Mouse (Mus musculus) midbrain, embryonic 16.5 days (tissue): Measurements from ENCODE around the gene Med13l. TPM values are rescaled to one million over a fixed set of nuclear protein-coding genes. Genes with fewer than 3 reads are reported as not detected.

Experiments used
- ATAC-seq: fragments of 200-750 bp; cut with Nextera tagmentation; 2 replicates; pipeline ENCODE4 v1.8.0; 2017; ENCODE audit warnings: moderate TSS enrichment
- H3K27ac ChIP-seq: fragments of 300-500 bp; sonication (generic); 2 replicates; pipeline ENCODE4 v1.5.1; 2014; ENCODE audit warnings: mild to moderate bottlenecking, low read length, mixed read lengths
- H3K27me3 ChIP-seq: fragments of 300-500 bp; sonication (generic); 2 replicates; pipeline ENCODE4 v1.6.1; 2014; ENCODE audit warnings: low read depth, low read length, mixed read lengths; ENCODE audit not compliant: control insufficient read depth, insufficient read depth
- H3K36me3 ChIP-seq: fragments of 300-500 bp; sonication (generic); 2 replicates; pipeline ENCODE4 v1.6.1; 2014; ENCODE audit warnings: mild to moderate bottlenecking, low read length, moderate library complexity, mixed read lengths; ENCODE audit not compliant: control insufficient read depth, insufficient read depth
- H3K4me1 ChIP-seq: fragments of 300-500 bp; sonication (generic); 2 replicates; pipeline ENCODE4 v1.6.1; 2014; ENCODE audit warnings: mild to moderate bottlenecking, low read length, mixed read lengths; ENCODE audit not compliant: control insufficient read depth, insufficient read depth
- H3K4me2 ChIP-seq: fragments of 300-500 bp; sonication (generic); 2 replicates; pipeline ENCODE4 v1.6.1; 2014; ENCODE audit warnings: mild to moderate bottlenecking, low read length, mixed read lengths
- H3K4me3 ChIP-seq: fragments of 300-500 bp; sonication (generic); 2 replicates; pipeline ENCODE4 v1.5.1; 2014; ENCODE audit warnings: low read depth, mild to moderate bottlenecking, low read length, moderate library complexity, mixed read lengths
- H3K9ac ChIP-seq: fragments of 300-500 bp; sonication (generic); 2 replicates; pipeline ENCODE4 v1.6.1; 2014; ENCODE audit warnings: low read depth, low read length, mixed read lengths
- H3K9me3 ChIP-seq: fragments of 300-500 bp; sonication (generic); replicated peaks from 2 replicates; pipeline ENCODE4 v1.6.1; 2014; ENCODE audit warnings: mild to moderate bottlenecking, low read length, mixed read lengths; ENCODE audit not compliant: control insufficient read depth, poor library complexity, severe bottlenecking
- WGBS: fragments of 180-500 bp; shearing (Covaris S2); extraction: QIAGEN DNeasy Blood & Tissue Kit; methylation state at CpG from one replicate; pipeline ENCODE4 v1.1.7; 2014; 5-methylcytosine and 5-hydroxymethylcytosine counted together
- polyA plus RNA-seq: library from polyadenylated mRNA; unstranded; fragments of >200 nt; fragmentation: Nextera tagmentation; extraction: Ambion mirVana; gene quantifications from 2 replicates; pipeline ENCODE4 v1.2.1, GENCODE M21; 2015

Gene Med13l
- polyA plus RNA-seq, 1 experiment from 2014 or later: 14.4 TPM

- Histone ChIP-seq H3K9me3 (no peaks in the 10 kb centered on the region), H3K9ac (no peak overlapping the region), H3K4me1 (peaks cover 33% of the 10 kb centered on the region), H3K36me3 (no peaks in the 10 kb centered on the region), H3K27ac (peak overlapping the region; percentile 26; the same call in 1 of the 2 replicates), H3K4me2 (no peak overlapping the region), H3K4me3 (no peak overlapping the region), H3K27me3 (no peaks in the 10 kb centered on the region)
- WGBS: 47% methylated on average over 3 of the region's 3 CpGs
- ATAC-seq: no peak
These were observed 113.8 kb downstream of the Med13l start for GRCm38 (mm10) chr5:118674321-118674720.

- Histone ChIP-seq H3K4me3 (no peak overlapping the region), H3K4me2 (no peak overlapping the region), H3K9ac (no peak overlapping the region), H3K27ac (no peak overlapping the region), H3K9me3 (no peaks in the 10 kb centered on the region), H3K4me1 (peaks cover 29% of the 10 kb centered on the region), H3K36me3 (no peaks in the 10 kb centered on the region), H3K27me3 (no peaks in the 10 kb centered on the region)
- no peak for ATAC-seq
- 79% methylated on average over 3 of the region's 3 CpGs for WGBS
These were observed 115.2 kb downstream of the Med13l start for GRCm38 (mm10) chr5:118675697-118676096.

- 84% methylated on average over 8 of the region's 8 CpGs for WGBS
- Histone ChIP-seq H3K9ac (no peak overlapping the region), H3K4me3 (no peak overlapping the region), H3K4me1 (peaks cover 23% of the 10 kb centered on the region), H3K27ac (no peak overlapping the region), H3K27me3 (no peaks in the 10 kb centered on the region), H3K4me2 (no peak overlapping the region), H3K36me3 (no peaks in the 10 kb centered on the region), H3K9me3 (no peaks in the 10 kb centered on the region)
- no peak for ATAC-seq
These were observed 115.9 kb downstream of the Med13l start for GRCm38 (mm10) chr5:118676151-118676918.

GRCm38 (mm10) chr5:118679283-118679835, 118.9 kb downstream of the Med13l start:
- Histone ChIP-seq H3K9ac (no peak overlapping the region), H3K4me2 (no peak overlapping the region), H3K4me1 (peaks cover 5% of the 10 kb centered on the region), H3K9me3 (no peaks in the 10 kb centered on the region), H3K36me3 (no peaks in the 10 kb centered on the region), H3K27me3 (no peaks in the 10 kb centered on the region), H3K27ac (no peak overlapping the region), H3K4me3 (no peak overlapping the region)
- WGBS: 74% methylated on average over 9 of the region's 9 CpGs
- no peak for ATAC-seq

GRCm38 (mm10) chr5:118680853-118681252, 120.4 kb downstream of the Med13l start:
- Histone ChIP-seq H3K4me3 (no peak overlapping the region), H3K27ac (no peak overlapping the region), H3K9me3 (no peaks in the 10 kb centered on the region), H3K9ac (no peak overlapping the region), H3K36me3 (no peaks in the 10 kb centered on the region), H3K4me2 (no peak overlapping the region), H3K4me1 (peaks cover 3% of the 10 kb centered on the region; the same call in 1 of the 2 replicates), H3K27me3 (no peaks in the 10 kb centered on the region)
- WGBS: 91% methylated on average over 13 of the region's 13 CpGs
- ATAC-seq: no peak

- H3K4me2 ChIP-seq: no peak overlapping the region
- no peak overlapping the region for H3K27ac ChIP-seq
- 78% methylated on average over 6 of the region's 6 CpGs for WGBS
- H3K9ac ChIP-seq: no peak overlapping the region
- no peaks in the 10 kb centered on the region for H3K36me3 ChIP-seq
- no peak overlapping the region for H3K4me3 ChIP-seq
- H3K4me1 ChIP-seq: peaks cover 3% of the 10 kb centered on the region; the same call in 1 of the 2 replicates
- no peaks in the 10 kb centered on the region for H3K27me3 ChIP-seq
- H3K9me3 ChIP-seq: no peaks in the 10 kb centered on the region
- no peak for ATAC-seq
These were observed 121.5 kb downstream of the Med13l start for GRCm38 (mm10) chr5:118682007-118682406.

- Histone ChIP-seq H3K36me3 (no peaks in the 10 kb centered on the region), H3K4me2 (no peak overlapping the region), H3K9me3 (no peaks in the 10 kb centered on the region), H3K4me1 (peaks cover 12% of the 10 kb centered on the region), H3K4me3 (no peak overlapping the region), H3K27ac (no peak overlapping the region), H3K9ac (no peak overlapping the region), H3K27me3 (no peaks in the 10 kb centered on the region)
- ATAC-seq: no peak
- WGBS: 85% methylated on average over 8 of the region's 8 CpGs
These were observed 124.7 kb downstream of the Med13l start for GRCm38 (mm10) chr5:118685145-118685544.

GRCm38 (mm10) chr5:118686021-118686420, 125.5 kb downstream of the Med13l start:
- H3K9me3 ChIP-seq: no peaks in the 10 kb centered on the region
- 91% methylated on average over 4 of the region's 4 CpGs for WGBS
- no peaks in the 10 kb centered on the region for H3K36me3 ChIP-seq
- no peaks in the 10 kb centered on the region for H3K27me3 ChIP-seq
- no peak overlapping the region for H3K4me3 ChIP-seq
- no peak overlapping the region for H3K27ac ChIP-seq
- ATAC-seq: no peak
- no peak overlapping the region for H3K4me2 ChIP-seq
- no peak overlapping the region for H3K9ac ChIP-seq
- H3K4me1 ChIP-seq: peaks cover 12% of the 10 kb centered on the region
